Mouse (Mus musculus) kidney, adult 11 months (tissue): Measurements from ENCODE around the gene Rrp7a.
A peak's percentile ranks its signal among the peaks of the same experiment; 100 is the strongest.

ENCODE experiments used
- DNase-seq: peaks from one replicate; pipeline ENCODE4 v3.0.0; 2022

Gene Rrp7a

GRCm38 (mm10) chr15:83111290-83111689 is 11.3 kb downstream of the Rrp7a start:
- no peak for DNase-seq

- no peak for DNase-seq
Observed at GRCm38 (mm10) chr15:83107814-83108213, 14.8 kb downstream of the Rrp7a start.

GRCm38 (mm10) chr15:83106426-83106825 is 16.2 kb downstream of the Rrp7a start:
- DNase-seq: no peak

GRCm38 (mm10) chr15:83103111-83103510 is 19.5 kb downstream of the Rrp7a start:
- no peak for DNase-seq

- no peak for DNase-seq
Observed at GRCm38 (mm10) chr15:83100332-83100662, 22.3 kb downstream of the Rrp7a start.

GRCm38 (mm10) chr15:83099533-83100331 is 22.9 kb downstream of the Rrp7a start:
- DNase-seq: peak; percentile 95

- no peak for DNase-seq
Observed at GRCm38 (mm10) chr15:83095950-83096349, 26.7 kb downstream of the Rrp7a start.

GRCm38 (mm10) chr15:83093687-83094086 is 28.9 kb downstream of the Rrp7a start:
- no peak for DNase-seq

GRCm38 (mm10) chr15:83090874-83091273 is 31.7 kb downstream of the Rrp7a start:
- no peak for DNase-seq

GRCm38 (mm10) chr15:83089429-83089605 is 33.3 kb downstream of the Rrp7a start, which contains the start of gene Serhl:
Gene Serhl (plus strand): TSS chr15:83089506.
- no peak for DNase-seq

- DNase-seq: no peak
Observed at GRCm38 (mm10) chr15:83088495-83089428, 33.8 kb downstream of the Rrp7a start.

GRCm38 (mm10) chr15:83086636-83087328 is 35.8 kb downstream of the Rrp7a start:
- DNase-seq: no peak

- DNase-seq: no peak
Observed at GRCm38 (mm10) chr15:83085901-83086300, 36.7 kb downstream of the Rrp7a start.

- DNase-seq: peak; percentile 26
Observed at GRCm38 (mm10) chr15:83084022-83084640, 38.5 kb downstream of the Rrp7a start.

GRCm38 (mm10) chr15:83083530-83083929 is 39.1 kb downstream of the Rrp7a start:
- DNase-seq: no peak

- no peak for DNase-seq
Observed at GRCm38 (mm10) chr15:83075607-83076525, 46.7 kb downstream of the Rrp7a start.

GRCm38 (mm10) chr15:83074179-83074578 is 48.4 kb downstream of the Rrp7a start:
- DNase-seq: peak; percentile 84

- no peak for DNase-seq
Observed at GRCm38 (mm10) chr15:83071752-83072151, 50.8 kb downstream of the Rrp7a start.

GRCm38 (mm10) chr15:83070942-83071341 is 51.7 kb downstream of the Rrp7a start:
- DNase-seq: peak; percentile 72

- no peak for DNase-seq
Observed at GRCm38 (mm10) chr15:83068270-83068669, 54.3 kb downstream of the Rrp7a start.

- DNase-seq: peak; percentile 75
Observed at GRCm38 (mm10) chr15:83065543-83065942, 57.1 kb downstream of the Rrp7a start.
